Mouse (Mus musculus) megakaryocyte, embryonic 14.5 days (primary cell): ENCODE measurements at regions not wholly inside any gene's neighbourhood (a gene's known extent, or its start where the extent isn't known, plus 50 kb on each side); places are given as distances from the start of the nearest gene placed in this dataset.

ENCODE experiments used
- FLI1 ChIP-seq: IDR thresholded peaks from 2 replicates; pipeline ENCODE4 v1.6.1; 2012; ENCODE audit warnings: low read length, inconsistent platforms, mixed read lengths
- GATA1 ChIP-seq: IDR thresholded peaks from 3 replicates; pipeline ENCODE4 v1.6.1; 2012; ENCODE audit warnings: mixed read lengths, low read length, inconsistent platforms, borderline replicate concordance

DNA sequence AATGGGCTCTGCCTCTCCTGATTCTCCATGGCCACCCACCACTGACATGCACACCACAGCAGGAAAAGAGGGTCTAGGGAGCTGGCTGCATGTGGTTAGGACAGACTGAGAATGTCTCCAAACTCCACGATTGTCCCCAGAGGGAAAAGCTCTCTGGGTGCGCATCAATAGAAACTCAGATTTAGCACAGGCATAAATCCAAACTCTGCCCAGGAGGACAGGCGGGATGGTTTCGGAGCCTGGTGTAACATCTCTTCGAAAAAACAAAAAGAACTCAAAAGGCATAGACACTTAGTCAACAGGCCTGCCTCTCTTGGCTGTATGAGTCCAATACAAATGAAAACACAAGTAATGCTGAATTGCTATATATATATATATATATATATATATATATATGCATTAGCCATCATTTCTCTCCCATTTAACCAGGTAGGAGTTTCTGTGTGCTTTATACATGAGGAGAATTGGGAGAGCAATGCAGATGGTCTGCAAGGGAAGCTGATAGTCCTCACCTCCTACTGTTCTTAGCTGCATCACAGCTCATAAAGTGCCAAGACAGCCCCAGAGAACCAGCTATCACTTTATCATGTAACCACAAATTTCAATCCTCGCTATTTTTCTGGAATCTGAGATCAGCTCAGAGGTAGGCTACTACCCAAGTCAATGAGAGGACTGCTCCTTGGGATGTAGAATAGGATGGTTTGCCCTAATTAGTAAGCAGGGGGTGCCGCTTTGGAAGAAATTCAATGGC is 422.4 kb downstream of the Tmem114 start:
- TF ChIP-seq GATA1 (no peak), FLI1 (no peak)
